ENCODE assay signal across 16 mouse cellular contexts in genomic region chr13:5444759-5445478, GRCm38 (mm10).
DNase-seq lines count a peak whose midpoint lies in the region; ATAC-seq and TF ChIP-seq lines count a peak whose summit lies in the region.
"Had no signal": no experiment of that assay in that cellular context is flagged by ENCODE, and none has a peak within 500 bp of the region (broad histone marks: within the 10 kb centered on the region; RNA-seq: fewer than 3 reads in every experiment).

No protein-coding gene starts in this region.

- no peak overlapping the region for H3K27ac ChIP-seq in ES-E14 (ENCODE audit: insufficient read depth, low read depth, low read length, poor library complexity, severe bottlenecking)
- H3K27ac ChIP-seq in forebrain, embryonic 15.5 days (replicated peaks), result no peak overlapping the region
- H3K27ac ChIP-seq in kidney, embryonic 15.5 days, result no peak overlapping the region
- H3K27ac ChIP-seq: forebrain, embryonic 13.5 days; heart, embryonic 13.5 days had no signal

- no peaks in the 10 kb centered on the region for H3K9me3 ChIP-seq in ES-E14 (ENCODE audit: control insufficient read depth, insufficient read depth, low read depth, low read length)
- no peaks in the 10 kb centered on the region for H3K9me3 ChIP-seq in forebrain, embryonic 15.5 days
- H3K9me3 ChIP-seq in kidney, embryonic 15.5 days (replicated peaks), result no peaks in the 10 kb centered on the region
- H3K9me3 ChIP-seq: forebrain, embryonic 13.5 days; G1E; heart, embryonic 13.5 days had no signal

- no peak overlapping the region for H3K4me2 ChIP-seq in forebrain, embryonic 15.5 days (replicated peaks)
- H3K4me2 ChIP-seq in kidney, embryonic 15.5 days, result no peak overlapping the region
- H3K4me2 ChIP-seq: forebrain, embryonic 13.5 days; heart, embryonic 13.5 days had no signal

- no peak overlapping the region for H3K4me3 ChIP-seq in ES-E14 (ENCODE audit: insufficient read depth in 1 of 2, low read depth in 1 of 2, low read length in 2 of 2, poor library complexity in 1 of 2, severe bottlenecking in 1 of 2)
- no peak overlapping the region for H3K4me3 ChIP-seq in forebrain, embryonic 15.5 days
- H3K4me3 ChIP-seq in kidney, embryonic 15.5 days (replicated peaks), result no peak overlapping the region
- H3K4me3 ChIP-seq: forebrain, embryonic 13.5 days; heart, embryonic 13.5 days had no signal

- no peak for ATAC-seq in forebrain, embryonic 15.5 days (replicated peaks)
- no peak for ATAC-seq in kidney, embryonic 15.5 days (replicated peaks; ENCODE audit: low FRiP score)
- ATAC-seq: activated CD4-positive, CD25-positive, alpha-beta regulatory T cell, adult 4 months; forebrain, embryonic 13.5 days; intestine, postnatal 0 days had no signal

- no peaks in the 10 kb centered on the region for H3K27me3 ChIP-seq in forebrain, embryonic 15.5 days
- H3K27me3 ChIP-seq in kidney, embryonic 15.5 days, result no peaks in the 10 kb centered on the region
- H3K27me3 ChIP-seq: forebrain, embryonic 13.5 days; heart, embryonic 13.5 days had no signal

- in situ Hi-C loops in ES-E14 (cut with MboI; ENCODE audit: low sequenced_read_pairs in 2 of 2, unreplicated experiment in 2 of 2), result no loop called here

- H3K4me1 ChIP-seq in ES-E14 (ENCODE audit: control insufficient read depth in 2 of 2, insufficient read depth in 2 of 2, low read length in 2 of 2, poor library complexity in 1 of 2), result peaks cover 0 to 3% of the 10 kb centered on the region in 2 experiments; a peak in 1 of 4 replicates
- H3K4me1 ChIP-seq in forebrain, embryonic 15.5 days, result no peaks in the 10 kb centered on the region
- no peaks in the 10 kb centered on the region for H3K4me1 ChIP-seq in kidney, embryonic 15.5 days
- H3K4me1 ChIP-seq: forebrain, embryonic 13.5 days; heart, embryonic 13.5 days had no signal

- no peaks in the 10 kb centered on the region for H3K36me3 ChIP-seq in ES-E14 (ENCODE audit: control insufficient read depth, insufficient read depth, low read length, poor library complexity, severe bottlenecking)
- no peaks in the 10 kb centered on the region for H3K36me3 ChIP-seq in forebrain, embryonic 15.5 days
- H3K36me3 ChIP-seq in kidney, embryonic 15.5 days, result no peaks in the 10 kb centered on the region
- H3K36me3 ChIP-seq: G1E; heart, embryonic 13.5 days had no signal

- 69% methylated on average over 5 of the region's 5 CpGs for WGBS in forebrain, embryonic 15.5 days
- WGBS in kidney, embryonic 15.5 days, result 84% methylated on average over 5 of the region's 5 CpGs

- peak; percentile 4 for DNase-seq in adrenal gland, adult 8-10 months
- no peak for DNase-seq in adrenal gland, postnatal 25 days
- DNase-seq in ES-E14 (ENCODE audit: low read depth, low spot score), result peak; percentile 12
- DNase-seq in fibroblast of lung, adult 2 months (ENCODE audit: low read depth), result peak; percentile 30
- peak; percentile 7 for DNase-seq in skeletal muscle tissue, adult 2 months (ENCODE audit: low read depth, low spot score)
- DNase-seq in cerebellum, postnatal 25 days, result no peak
- DNase-seq: gastrocnemius, postnatal 14 days; kidney, postnatal 4 days; layer of hippocampus, postnatal 36 days had no signal

- H3K9ac ChIP-seq in ES-E14 (ENCODE audit: insufficient read depth, low read depth, low read length, poor library complexity, severe bottlenecking), result no peak overlapping the region
- H3K9ac ChIP-seq in forebrain, embryonic 15.5 days (replicated peaks), result no peak overlapping the region
- no peak overlapping the region for H3K9ac ChIP-seq in kidney, embryonic 15.5 days
- H3K9ac ChIP-seq: forebrain, embryonic 13.5 days; heart, embryonic 13.5 days had no signal

TF ChIP-seq in ES-E14, 5 proteins besides CTCF, POLR2A, EP300 and RAD21:
- TF ChIP-seq CHD2 (IDR thresholded peaks at IDR 0.05; ENCODE audit: low read depth, low read length), result no peak
- no peak for TF ChIP-seq ZNF384 (IDR thresholded peaks at IDR 0.05; ENCODE audit: low read depth, low read length)

Comparison
In these comparisons a context has a peak if more than half of its experiments do, and no peak if none do; other contexts are left out.
1. DNase-seq: peak in adrenal gland, adult 8-10 months (single experiment), ES-E14 (single experiment), fibroblast of lung, adult 2 months (single experiment) and skeletal muscle tissue, adult 2 months (single experiment); none in adrenal gland, postnatal 25 days (single experiment) and cerebellum, postnatal 25 days (0 of 2).